Mouse (Mus musculus): Measurements from ENCODE around the gene Elavl3.
"Not testable (repeated sequence)": the region's sequence is repeated elsewhere in the genome, so short reads cannot be mapped to it uniquely, and the experiment has no call there.

The Elavl3 gene

DNA sequence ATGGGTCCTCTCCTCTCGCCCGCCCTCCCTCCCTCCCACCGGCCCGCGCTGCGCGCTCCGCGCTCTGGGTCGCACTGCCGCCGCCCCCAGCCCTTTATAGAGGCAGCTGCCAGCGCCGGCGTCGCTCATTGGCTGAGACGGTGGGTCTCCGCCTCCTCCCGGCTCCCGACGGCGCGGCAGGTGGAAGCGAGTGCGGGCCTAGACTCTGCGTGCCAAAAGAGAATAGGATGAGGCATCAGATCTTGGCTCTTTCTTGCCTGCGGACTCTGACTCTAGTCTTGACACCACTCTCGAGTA lies at the start of gene Elavl3:
Gene Elavl3, minus strand, starts transcription at position 66 of the 297 bp plus-strand sequence.
- peak; percentile 95 for DNase-seq (ENCODE audit: low read depth, low spot score)

DNA sequence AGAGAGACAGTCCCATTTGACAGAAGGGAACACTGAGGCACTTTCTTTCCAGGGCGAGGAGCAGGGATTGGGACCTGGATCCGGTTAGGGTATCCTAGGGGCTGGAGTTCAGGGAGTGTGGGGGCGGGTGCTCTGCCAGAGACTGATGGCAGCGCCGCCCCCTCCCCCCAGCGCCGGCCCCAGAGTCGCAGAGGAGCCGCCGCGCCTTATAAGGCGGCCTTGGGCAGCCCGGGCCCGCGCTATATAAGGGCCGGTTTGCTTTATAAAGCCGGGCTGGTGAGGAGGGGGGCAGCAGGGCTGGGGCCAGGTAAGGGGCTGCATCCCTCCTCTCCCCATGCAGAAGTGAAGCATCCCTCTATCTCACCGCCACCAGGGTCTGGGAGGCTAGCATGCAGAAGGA lies 48.1 kb upstream of the Elavl3 start:
- DNase-seq (ENCODE audit: low read depth, low spot score) = no peak

DNA sequence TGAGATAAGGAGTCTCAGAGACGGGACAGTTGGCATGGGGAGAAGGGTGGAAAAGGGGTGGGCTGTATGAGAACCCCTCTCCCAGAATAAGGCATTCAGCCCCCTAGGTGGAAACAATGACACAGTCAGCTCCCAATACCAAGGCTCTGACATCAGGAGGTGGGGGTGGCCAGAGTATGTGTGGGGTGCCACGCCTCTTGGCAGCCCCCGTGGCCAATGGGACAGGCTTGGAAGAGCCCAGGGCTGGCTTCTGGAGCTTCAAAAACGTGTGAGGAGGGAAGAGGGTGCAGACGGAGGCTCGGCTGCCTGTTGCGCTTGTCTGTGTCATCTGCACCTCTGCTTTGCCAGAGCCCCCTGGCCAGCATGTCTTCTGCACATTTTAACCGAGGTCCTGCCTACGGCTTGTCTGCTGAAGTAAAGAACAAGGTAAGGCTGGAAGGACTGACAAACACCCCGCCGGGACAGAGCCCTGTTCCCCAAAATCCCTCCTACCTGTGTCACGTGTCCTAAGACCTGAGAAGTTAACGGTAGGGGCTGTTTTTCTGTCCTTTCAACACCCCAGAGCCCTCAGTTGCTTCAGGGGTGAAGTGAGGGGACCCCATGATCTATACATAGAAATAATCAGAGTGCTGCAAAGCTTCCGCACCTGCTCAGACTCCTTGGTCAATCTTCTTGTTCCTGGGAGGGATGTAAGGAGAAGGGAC lies 47.3 kb upstream of the Elavl3 start, which contains the start of gene Cnn1:
Gene Cnn1, plus strand, starts transcription at position 224 of the 704 bp plus-strand sequence.
- DNase-seq (ENCODE audit: low read depth, low spot score) = no peak

DNA sequence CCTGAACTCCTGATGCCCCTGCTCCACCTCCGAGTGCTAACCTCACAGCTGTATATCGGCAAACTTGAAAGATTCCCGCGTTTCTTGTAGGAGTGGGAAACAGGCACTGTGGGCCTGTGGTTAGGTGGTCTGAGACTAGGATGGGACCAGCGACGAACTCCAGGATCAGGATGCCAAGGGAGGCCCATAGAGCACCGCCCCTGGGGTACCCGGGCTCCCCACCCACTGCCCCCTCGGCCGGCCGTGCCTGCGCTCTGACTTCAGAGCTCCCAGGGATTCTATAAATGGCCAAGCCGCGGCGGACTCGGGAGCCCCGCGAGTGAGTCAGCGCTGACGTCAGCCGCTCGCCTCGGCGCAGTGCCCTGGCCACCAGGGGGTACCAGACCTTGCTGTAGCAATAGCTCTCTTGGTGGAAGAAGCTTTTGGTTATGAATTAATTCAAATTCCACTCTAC lies 44.1 kb upstream of the Elavl3 start:
- peak; percentile 88 for DNase-seq (ENCODE audit: low read depth, low spot score)

- no peak for DNase-seq (ENCODE audit: low read depth, low spot score)
Observed at GRCm38 (mm10) chr9:22092746-22093145, 40.9 kb upstream of the Elavl3 start.

- no peak for DNase-seq (ENCODE audit: low read depth, low spot score)
Observed at GRCm38 (mm10) chr9:22089986-22090385, 38.2 kb upstream of the Elavl3 start.

DNA sequence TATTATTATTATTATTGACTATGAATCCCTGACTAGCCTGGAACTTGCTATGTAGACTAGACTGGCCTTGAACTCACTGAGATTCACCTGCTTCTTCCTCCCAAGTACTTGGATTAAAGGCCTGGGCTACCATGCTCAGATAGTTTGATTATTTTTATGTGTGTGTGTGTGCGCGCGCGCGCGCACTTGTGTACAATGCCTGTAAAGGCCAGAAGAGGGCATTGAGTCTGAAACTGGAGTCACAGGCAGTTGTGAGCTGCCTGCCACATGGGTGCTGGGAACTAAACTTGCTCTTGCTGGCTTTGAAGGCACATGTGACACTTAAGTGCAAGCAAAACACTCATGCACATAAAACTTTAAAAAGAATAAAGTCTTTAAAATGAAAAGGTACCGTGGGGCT lies 37.5 kb upstream of the Elavl3 start:
- no peak for DNase-seq (ENCODE audit: low read depth, low spot score)

DNA sequence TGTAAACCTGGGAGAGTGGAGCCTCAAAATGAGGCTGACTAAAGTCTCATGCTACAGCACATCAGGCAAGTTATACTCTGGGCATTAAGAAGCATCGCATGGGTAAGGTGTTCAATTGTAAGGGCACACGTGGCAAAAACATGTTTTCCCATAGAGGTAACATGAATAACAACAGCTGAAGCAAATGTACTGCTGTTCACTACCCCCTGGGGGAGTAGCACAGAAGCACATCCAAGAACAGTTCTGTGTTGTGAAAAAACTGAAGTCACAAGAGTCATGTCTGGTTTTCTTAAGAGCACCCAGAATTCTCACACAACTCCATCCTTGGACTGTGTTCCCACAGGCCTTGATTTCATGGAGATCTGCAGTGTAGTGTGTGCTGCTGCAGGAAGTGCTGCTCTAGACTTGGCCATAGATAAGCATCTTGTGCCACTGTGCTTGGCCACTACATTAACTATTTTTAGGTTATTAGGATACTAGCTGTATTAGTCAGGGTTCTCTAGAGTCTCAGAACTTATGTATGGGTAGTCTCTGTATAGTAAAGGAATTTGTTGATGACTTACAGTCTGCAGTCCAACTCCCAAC lies 35.3 kb upstream of the Elavl3 start:
- no peak for DNase-seq (ENCODE audit: low read depth, low spot score)

- no peak for DNase-seq (ENCODE audit: low read depth, low spot score)
Observed at GRCm38 (mm10) chr9:22086012-22086411, 34.2 kb upstream of the Elavl3 start.

DNA sequence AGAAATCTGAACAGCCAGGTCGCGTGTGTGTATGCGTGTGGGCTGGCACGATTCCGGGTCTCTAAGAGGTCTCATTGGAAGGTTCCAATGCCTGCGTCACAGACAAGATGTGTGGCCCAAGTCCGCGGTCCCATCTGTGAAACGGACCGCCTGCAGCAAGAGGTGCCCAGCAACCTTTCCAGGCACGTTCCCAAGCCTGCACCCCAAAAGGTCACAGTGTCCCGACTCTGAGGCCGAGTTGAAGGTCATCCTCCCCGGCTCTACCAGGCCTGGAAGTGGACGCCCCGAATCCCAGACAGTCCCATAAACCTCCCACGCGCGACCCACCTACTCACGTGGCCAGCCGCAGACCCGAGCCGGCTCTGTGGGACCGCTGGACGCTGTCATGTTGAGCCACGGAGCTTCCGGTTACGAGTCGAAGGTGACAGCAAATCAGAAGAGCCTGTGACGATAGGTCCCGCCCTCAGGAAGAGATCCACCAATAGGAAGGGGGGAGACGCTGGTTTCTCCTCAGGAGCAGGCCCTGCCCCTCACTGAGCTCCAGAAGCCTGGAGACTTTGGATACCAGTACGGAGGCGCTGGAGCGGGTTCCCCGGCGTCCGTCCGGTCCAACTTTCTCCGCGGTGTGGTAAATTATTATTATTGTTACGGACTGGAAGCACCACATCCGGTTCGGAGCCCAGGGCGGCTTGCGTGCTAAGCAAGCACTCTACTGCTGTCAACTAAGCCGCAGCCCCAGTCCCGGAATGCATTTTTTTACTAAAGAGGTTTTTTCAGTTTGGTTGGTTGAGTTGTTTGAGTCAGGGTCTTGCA lies 33.4 kb upstream of the Elavl3 start, which contains the start of gene Ecsit:
Gene Ecsit, minus strand, starts transcription at position 417 of the 813 bp plus-strand sequence.
- DNase-seq (ENCODE audit: low read depth, low spot score) = peak; percentile 99

DNA sequence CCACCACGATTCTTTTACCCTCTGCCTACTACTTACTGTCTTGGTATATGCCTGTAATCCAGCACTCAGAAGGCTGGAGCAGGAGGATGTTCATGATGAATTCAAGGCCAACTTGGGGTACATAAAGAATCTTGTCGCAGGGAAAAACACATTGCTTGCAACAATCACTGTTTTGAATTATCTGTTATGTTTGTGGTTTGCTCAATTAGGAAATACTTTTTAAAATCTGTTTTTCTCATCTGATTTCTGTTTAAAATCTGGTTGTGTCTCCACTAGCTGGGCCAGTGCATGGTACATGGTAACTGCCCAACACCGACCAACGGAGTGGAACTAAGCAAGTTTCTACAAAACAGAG lies 32.8 kb upstream of the Elavl3 start:
- no peak for DNase-seq (ENCODE audit: low read depth, low spot score)

DNA sequence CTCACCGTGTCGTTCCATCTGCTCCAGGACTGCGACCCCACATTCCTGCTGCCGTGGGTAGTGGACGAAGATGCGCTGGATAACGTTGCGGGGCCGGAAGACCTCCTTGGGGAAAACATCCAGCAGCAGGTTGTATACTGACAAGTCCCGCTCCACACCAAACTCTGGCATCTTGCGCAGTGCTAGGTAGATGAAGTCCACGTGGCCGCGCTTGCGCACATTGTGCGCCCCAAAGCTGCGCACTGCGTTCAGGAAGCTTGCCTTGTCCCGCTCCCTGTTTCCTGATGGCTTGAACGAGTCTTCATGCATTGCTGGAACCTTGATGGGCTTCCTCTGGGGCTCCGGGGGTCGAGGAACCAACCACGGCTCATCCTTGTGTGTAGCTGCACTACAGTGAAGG lies 24.4 kb upstream of the Elavl3 start:
- DNase-seq (ENCODE audit: low read depth, low spot score) = no peak

- not testable (repeated sequence) for DNase-seq (ENCODE audit: low read depth, low spot score)
Observed at GRCm38 (mm10) chr9:22075778-22076177, 24.0 kb upstream of the Elavl3 start.

- no peak for DNase-seq (ENCODE audit: low read depth, low spot score)
Observed at GRCm38 (mm10) chr9:22072276-22072675, 20.5 kb upstream of the Elavl3 start.

DNA sequence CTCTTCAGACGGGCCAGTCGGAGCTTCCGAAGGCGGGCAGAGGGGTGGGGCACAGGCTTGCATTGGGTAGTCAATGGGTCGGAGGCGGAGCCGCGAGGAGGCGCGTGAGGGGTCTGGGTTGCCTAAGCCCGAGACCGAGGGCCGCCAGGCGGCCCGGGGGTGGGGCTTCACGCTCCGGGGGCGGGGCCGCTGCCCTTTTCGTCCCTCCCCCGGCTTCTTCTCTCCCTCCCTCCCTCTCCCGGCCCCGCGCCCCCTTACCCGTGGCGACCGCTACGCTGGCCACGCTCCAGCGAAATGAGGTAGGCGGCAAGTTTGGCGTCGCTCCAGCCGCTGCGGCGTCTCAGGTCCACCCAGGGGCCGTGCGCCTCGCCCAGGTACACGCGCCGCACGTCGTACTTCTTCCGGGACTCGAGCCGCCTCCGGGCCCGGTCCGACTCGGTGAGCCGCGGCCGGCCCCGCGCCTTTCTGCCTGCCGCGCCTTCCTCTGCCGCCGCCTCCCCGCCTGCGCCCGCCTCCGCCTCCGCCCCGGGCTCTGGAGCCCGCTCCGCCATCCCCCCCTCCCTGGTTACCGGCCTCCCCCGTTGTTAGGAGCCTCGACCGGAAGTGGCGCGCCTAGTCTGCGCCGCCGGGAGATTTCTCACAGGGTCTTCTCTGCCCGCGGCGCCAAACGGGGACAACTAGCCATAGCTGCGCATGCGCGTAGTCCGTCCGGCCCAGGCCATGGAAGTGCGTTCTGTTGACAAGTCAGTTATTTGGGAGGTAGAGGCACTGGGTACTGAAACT lies 19.2 kb upstream of the Elavl3 start, which contains the start of the genes Gm49318 and Zfp653:
Gene Gm49318, minus strand, starts transcription at position 469 of the 783 bp plus-strand sequence.
Gene Zfp653, minus strand, starts transcription at position 586 of the 783 bp plus-strand sequence.
- peak; percentile 99 for DNase-seq (ENCODE audit: low read depth, low spot score)

DNA sequence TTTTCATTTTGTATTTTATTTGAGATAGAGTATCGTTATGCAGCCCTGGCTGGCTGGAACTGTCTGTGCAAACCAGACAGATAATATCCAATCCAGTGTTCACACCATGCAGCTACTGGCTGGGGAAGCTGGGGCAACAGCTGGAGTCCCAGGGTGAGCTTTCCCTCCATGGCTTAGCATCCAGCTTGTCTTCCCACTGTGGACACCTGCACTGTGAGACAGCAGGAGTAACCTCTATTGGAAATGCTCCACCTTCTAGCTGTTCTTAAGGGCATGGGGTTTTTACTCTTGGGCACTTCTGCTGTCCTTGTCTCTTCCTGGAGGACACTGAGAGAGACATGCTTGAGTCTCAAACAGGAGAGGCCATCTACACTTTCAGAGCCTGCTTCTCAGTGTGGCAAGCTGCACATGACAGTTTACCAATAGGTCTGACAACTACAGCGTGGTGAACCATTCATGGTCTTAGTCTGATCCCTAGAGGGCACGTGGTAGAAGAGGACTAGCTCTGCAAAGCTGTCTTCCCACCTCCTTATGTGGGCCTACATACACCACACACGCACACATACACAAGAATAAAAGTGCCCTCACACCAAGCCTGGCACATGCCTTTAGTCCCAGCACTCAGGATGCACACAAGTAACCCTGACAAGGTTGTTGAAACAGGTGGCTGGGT lies 18.2 kb upstream of the Elavl3 start:
- DNase-seq (ENCODE audit: low read depth, low spot score) = peak; percentile 63

DNA sequence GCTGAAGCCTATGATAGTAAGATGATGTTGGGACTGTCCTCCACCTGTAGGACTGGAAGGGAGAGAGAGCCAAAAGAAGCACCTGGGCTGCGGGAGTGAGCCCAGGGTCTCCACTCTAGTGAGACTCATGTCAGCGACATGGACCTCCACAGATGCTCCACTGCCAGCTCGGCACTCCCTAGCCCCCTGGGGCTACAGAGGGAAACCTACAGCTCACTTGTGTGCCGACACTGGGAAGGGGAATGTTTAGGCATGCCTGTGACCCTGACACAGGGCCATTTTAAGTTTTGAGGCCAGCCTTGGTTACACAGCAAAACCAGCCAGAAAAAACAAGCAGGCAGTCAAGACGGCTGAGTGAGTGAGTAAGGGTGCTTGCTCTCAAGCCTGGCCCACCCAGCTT lies 15.4 kb upstream of the Elavl3 start:
- no peak for DNase-seq (ENCODE audit: low read depth, low spot score)

DNA sequence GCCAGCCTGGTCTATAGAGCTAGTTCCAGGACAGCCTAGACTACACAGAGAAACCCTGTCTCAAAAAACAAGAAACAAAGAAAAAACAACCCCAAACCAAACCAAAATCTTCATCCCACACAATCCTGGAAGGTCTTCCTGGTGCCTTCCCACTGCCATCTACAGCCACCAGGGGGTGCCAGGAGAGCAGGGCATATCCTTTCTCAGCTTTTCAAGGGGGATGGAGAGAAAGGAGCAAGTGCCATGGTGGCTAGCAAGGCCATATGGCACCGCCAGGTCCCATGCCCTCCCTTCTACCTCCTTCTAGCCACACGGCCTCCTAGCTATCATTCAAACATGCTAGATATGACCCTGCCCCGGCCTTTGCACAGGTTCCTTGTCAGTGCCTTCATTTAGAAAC lies 14.6 kb upstream of the Elavl3 start:
- DNase-seq (ENCODE audit: low read depth, low spot score) = peak; percentile 74

GRCm38 (mm10) chr9:22065642-22066041 lies 13.8 kb upstream of the Elavl3 start:
- no peak for DNase-seq (ENCODE audit: low read depth, low spot score)

- peak; percentile 96 for DNase-seq (ENCODE audit: low read depth, low spot score)
Observed at GRCm38 (mm10) chr9:22064341-22064740, 12.5 kb upstream of the Elavl3 start.

- DNase-seq (ENCODE audit: low read depth, low spot score) = peak; percentile 94
Observed at GRCm38 (mm10) chr9:22061339-22061738, 9.5 kb upstream of the Elavl3 start.
